Mouse (Mus musculus): ENCODE measurements around the gene Bscl2.

DNA sequence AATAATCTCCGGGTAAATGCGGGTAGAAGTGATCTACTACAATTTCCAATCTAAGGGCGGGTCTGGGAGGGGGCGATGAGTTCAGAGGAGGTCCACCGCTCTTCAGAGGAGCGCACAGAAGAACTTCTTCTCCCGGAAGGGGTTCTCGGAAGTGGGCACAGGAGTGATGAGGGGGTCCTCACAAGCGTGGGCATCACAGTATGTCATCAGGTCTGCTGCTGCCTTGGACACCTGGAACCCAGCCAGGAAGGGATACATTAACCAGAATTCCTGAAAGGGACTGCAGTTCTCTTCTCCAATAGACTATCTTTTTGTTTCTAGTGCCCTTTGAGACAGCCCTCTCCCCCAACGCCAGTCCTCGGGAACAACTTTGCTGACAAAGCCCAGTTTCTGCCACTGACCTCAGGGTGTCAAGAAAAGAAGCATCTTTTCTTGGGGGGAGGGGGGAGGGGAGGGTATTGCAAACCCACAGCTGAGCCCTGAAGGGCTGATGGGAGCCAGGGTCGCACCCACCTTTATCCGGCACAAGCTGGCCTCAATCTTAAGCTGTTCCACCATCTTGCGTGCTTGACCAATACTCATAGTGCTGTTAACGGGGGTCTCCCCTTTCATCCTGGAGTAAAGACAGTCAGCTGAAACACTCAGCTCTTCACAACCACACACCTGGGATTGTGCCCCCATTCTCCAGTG is 919 bp downstream of the Bscl2 start:
- TF ChIP-seq HCFC1 (IDR thresholded peaks at IDR 0.05; ENCODE audit: borderline replicate concordance, insufficient read depth, low read length) (no peak), MAFK (IDR thresholded peaks at IDR 0.05; ENCODE audit: insufficient read depth, low read depth, low read length) (no peak), ZNF384 (IDR thresholded peaks at IDR 0.05; ENCODE audit: low read depth, low read length) (no peak)
